Mouse (Mus musculus) kidney, postnatal 14 days (tissue): ENCODE measurements around the gene Cacna1b.

Experiments used
- DNase-seq: peaks from one replicate; pipeline ENCODE4 v3.0.0; 2022; ENCODE audit warnings: mixed read lengths

The Cacna1b gene

DNA sequence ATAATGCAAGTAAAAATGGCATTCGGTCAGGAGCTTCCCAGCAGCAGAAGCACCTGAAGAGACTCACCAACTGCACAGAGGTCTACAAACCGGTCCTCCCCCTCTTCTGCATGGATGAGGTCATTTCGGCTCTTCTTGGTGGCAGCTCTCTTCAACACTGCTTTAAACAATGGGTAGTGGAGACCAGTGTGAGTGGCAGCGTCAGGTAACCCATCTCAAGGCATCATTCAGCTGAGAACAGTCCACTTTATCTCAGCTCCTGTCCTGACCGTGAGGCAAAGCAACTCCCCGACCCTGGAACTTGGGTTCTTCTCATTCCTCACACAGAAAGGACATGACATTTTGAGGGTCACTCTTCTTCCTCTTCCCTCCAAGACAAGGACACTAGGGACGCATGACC lies 45.0 kb downstream of the Cacna1b start:
- DNase-seq: no peak

DNA sequence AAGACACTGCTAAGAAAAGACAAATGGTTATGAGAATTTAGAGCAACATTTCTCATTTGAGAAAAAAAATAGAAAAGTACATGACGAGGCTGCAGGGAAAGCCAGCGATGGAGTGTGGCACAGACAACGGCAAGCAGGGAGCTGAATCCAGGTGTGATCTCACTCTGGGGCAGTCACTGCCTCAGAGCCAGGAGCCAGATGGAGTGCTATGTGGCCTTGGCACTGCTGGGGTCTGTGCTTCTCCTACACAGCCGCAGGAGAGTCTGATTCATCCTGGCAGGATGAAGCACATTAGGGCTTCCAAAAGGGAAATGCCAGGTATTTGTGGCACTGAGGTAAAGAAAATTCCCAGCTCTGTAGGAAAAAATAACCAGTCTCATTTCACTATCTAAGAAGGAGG lies 45.5 kb downstream of the Cacna1b start:
- DNase-seq: no peak

- no peak for DNase-seq
Observed at GRCm38 (mm10) chr2:24705929-24706328, 57.0 kb downstream of the Cacna1b start.

DNA sequence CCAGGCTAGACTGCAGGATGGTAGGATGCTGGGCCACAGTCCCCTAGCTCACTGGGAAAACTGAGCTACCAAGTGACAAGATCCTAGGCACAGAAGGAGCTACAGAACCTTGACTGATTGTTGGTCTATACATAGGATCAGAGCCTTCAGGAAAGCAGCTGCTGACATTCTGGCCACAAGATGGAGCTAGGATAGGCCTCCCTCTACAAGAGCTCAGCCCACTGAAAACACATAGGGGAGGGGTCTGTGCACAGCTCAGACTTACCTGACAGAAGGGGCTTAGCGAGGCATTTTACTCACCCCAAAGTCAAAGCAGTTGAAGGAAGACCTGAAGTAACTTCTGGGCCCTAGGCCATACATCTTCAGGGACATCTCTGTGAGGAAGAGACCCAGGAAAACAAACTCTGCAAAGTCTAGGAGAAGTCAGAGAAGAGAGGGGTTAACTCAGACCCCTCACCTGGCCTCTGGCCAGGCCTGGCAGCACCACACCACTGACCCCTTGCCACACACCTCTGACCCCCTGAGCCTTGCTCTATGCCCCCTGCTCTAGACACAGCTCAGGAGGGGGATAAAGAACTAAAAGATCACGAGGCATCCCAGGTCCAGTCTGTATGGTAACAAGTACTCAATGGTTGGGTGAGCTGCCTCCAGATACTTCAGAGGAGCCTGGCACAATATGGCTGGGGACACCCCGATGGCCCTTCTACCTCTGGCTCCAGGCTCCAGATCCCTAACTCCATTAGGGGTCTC lies 60.6 kb downstream of the Cacna1b start:
- DNase-seq: no peak

DNA sequence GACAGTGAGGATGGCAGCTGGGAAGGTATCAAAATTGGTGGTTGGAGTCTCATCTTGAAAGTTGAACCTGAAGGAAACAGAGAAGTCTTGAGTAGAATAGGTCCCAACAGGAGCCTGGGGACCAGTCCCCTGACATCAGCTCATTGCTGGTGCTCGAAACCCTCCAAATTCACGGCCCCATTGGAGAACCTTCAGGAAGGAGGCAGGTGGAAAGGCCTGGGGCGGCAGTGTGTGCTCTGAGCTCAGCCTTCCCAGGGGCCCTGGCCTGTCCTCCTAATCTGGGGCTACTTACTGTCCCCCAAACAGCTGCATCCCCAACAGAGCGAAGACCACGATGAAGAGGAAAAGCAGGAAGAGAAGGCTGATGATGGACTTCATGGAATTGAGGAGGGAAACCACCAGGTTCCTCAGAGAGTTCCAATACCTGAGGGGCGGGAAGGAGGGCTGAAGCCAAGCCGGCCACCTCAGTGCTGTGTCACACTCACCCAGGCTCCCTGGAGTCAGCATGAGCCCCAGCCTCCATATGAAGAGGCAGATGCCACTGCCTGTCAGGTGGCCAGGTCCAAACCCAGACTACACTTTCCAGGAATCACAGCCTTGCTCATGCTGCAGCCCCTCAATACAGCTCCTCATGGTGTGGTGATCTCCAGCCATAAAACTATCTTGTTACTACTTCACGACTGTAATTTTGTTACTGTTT lies 65.5 kb downstream of the Cacna1b start:
- DNase-seq: no peak

DNA sequence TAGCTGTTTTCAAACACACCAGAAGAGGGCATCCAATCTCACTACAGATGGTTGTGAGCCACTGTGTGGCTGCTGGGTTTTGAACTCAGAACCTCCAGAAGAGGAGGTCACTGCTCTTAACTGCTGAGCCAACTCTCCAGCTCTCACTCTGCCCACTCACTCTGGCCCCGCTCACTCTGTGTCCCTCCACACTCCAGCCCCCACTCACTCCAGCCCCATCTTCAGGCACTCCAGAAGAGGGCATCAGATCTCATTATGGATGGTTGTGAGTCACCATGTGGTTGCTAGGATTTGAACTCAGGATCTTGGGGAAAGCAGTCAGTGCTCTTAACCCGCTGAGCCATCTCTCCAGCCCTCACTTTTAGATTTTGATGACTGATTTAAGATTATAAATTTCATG lies 70.6 kb downstream of the Cacna1b start:
- DNase-seq: no peak

- no peak for DNase-seq
Observed at GRCm38 (mm10) chr2:24690356-24690755, 72.6 kb downstream of the Cacna1b start.

GRCm38 (mm10) chr2:24685347-24685746 lies 77.6 kb downstream of the Cacna1b start:
- DNase-seq: no peak

- no peak for DNase-seq
Observed at GRCm38 (mm10) chr2:24684796-24685195, 78.2 kb downstream of the Cacna1b start.

GRCm38 (mm10) chr2:24683266-24683665 lies 79.7 kb downstream of the Cacna1b start:
- no peak for DNase-seq

DNA sequence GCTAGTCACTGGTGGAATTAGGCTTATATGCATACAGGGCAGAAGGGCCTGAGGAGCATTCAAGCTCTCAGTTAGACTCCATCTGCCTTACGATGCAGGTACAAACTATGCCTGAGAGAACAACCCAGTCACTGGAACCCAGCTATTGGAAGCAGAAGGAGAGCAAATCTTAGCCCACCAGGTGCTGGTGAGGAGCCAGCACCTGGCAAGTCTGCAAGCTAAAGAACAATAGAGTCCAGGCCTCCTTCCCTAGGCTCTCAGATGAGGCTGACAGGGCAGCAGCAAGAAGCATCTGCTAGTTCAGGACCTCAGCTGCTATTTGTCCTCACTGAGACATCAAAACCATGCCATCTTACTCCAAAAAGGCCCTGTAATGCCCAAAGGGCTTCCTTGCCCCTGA lies 82.2 kb downstream of the Cacna1b start:
- DNase-seq: no peak

DNA sequence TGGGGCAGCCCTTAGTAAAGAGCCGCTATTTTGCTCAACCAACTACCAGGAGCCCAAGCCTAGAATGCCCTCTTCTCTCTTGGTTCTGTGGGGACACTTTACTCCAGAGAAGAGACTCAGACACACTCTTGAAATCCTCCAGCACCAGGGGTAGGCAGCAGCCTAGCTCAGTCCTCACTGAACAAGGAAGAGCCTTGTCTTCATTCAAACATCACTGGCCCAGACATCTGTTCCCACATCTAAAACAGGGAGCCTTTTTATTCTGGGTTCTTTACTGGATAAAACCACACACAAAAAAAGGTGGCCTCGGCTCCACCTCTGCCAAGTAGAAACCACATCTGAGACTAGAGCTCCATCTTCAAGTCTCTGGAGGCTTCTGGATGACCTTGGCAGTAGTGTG lies 82.8 kb downstream of the Cacna1b start:
- no peak for DNase-seq

- DNase-seq: peak; percentile 35
Observed at GRCm38 (mm10) chr2:24679012-24679651, 83.8 kb downstream of the Cacna1b start.

DNA sequence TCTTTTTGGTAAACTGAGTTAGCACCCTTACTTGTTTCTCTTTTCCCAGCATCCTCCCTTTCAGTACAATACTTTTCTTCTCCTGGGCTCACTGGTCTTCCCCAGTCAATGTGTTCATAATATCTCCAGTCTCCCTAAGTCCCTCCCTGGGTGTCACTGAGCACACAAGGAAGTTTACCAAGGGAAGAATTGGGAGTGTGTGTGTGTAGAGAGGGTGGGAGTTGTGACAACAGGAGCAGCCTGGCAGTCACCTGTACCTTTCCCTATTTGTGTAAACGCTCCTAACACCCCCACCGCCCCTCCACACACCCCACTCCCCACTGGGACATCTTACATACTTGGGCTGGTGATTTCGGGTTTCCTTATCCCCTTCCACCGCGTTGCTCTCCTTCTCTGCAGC lies 84.4 kb downstream of the Cacna1b start:
- no peak for DNase-seq

DNA sequence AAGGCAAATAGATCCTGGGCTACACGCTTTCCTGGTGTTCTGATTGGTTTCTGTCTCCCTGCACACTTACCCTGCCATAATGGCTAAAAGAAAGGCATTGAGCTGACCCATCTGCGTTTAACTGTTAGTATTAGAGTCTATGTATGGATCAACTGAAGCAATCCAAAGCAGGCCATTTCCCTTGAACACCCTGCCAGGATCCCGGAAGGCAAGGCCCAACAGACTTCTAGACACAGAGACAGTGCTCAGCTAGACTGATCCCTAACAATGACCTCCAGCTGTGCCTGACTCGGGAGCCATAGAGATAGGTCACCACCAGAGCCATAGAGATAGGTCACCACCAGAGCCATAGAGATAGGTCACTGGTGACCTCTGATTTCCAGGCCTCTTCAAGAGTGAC lies 84.8 kb downstream of the Cacna1b start:
- DNase-seq: no peak

GRCm38 (mm10) chr2:24677629-24678028 lies 85.3 kb downstream of the Cacna1b start:
- no peak for DNase-seq

DNA sequence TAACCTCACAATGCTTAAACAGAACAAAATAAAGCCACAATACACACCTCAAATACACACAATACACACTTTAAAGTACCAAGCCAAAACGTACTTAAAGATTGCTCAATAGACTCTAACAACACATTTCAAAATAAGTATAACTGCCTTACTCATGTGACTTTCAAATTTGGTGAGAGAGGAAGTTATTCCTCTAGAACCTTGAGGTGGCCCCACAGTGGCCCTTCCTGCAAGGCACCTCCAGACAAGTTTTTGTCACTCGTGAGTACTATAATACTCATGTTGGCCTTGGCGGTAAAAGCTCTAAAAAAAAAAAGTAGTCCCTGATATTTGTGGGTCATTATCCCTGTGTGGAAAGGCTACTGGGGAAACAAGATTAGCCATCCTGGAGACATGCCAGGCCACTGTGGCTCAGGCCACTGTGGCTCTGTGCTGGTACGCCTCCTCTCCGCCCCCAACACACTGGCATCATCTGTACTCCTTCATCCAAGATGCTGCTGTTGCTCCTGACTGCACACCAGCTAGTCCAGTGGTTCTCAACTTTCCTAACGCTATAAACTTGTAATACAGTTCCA lies 88.4 kb downstream of the Cacna1b start:
- DNase-seq: no peak

DNA sequence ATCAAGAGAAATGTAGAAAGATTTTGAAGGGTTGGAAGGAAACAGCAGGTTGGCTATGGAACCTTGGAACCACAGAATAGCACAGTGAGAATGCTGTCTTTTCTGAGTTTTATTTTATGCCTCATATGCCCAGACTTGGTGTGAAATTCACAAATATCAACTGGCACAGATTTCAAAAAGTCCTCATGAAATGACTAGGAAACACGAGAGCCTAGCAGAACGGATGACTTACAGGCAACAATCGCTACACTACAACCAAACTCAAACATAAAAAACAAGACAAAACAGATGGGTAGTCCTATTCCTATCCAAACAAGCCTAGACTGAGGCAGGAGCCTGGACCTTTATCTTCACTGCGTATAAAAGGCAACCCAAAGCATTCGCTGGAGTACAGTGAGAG lies 94.4 kb downstream of the Cacna1b start:
- DNase-seq: no peak

GRCm38 (mm10) chr2:24664678-24665257 lies 98.2 kb downstream of the Cacna1b start:
- DNase-seq: no peak

DNA sequence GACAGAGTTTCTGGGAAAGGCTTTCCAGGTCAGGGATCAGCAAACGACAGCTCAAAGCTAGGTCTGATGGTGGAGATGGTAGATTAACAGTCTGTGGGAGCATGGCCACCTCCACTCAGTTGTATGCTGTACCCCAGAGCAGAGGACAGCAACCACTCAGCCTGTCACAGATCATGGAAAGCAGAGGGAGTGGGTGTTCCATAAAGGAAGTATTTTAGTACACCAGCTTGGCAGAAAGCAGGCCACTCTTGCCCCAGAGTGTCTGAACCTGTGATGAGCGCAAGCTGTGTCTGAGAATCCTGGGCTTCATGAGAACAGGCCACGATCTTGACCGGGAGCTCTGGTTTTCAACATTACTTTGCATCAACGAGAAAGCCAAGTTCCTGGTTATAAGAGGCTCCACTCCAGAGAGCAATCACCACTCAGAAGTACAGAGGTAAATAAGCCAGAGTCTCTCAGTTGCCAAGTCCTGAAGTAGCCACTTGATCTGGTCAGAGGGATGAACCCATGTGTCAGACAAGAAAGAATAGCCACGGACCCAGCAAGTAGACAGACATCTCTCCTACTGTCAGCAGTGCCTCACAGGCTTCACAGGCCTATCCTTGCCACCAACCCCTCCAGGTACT lies 103.7 kb downstream of the Cacna1b start:
- no peak for DNase-seq

GRCm38 (mm10) chr2:24648503-24648902 lies 114.4 kb downstream of the Cacna1b start:
- no peak for DNase-seq

- DNase-seq: no peak
Observed at GRCm38 (mm10) chr2:24646452-24647146, 116.4 kb downstream of the Cacna1b start.
